Mouse (Mus musculus) bone marrow macrophage, adult 2 months (primary cell): ENCODE data around the gene Dusp3.

Experiments used
- CTCF ChIP-seq: IDR thresholded peaks from 2 replicates; pipeline ENCODE4 v1.5.1; 2012; ENCODE audit warnings: low read depth, mild to moderate bottlenecking, low read length, moderate library complexity
- POLR2A ChIP-seq: IDR thresholded peaks from 2 replicates; pipeline ENCODE4 v1.6.1; 2012; ENCODE audit warnings: mild to moderate bottlenecking, low read depth, low read length, borderline replicate concordance

DNA sequence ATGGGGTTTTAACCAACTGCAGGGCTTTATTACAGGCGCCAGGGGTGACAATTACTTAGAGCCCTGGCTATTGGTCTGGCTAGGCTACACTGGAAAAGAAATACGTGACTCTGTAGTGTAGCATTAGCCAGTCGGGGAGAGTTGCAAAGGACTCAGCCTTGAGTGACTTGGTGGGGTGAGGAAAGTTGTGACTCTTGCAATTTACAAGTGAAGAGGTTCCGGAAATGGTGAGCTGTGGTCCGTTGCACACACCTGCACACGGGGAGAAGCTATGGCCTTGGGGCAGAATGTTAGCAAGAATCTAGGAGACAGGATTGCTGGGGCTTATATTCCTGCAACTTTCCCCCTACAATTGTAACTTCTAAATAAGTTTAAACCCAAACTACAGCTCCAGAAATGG is 61.2 kb downstream of the Dusp3 start:
- TF ChIP-seq CTCF (no peak), POLR2A (no peak)
